Mouse (Mus musculus) erythroblast, embryonic 14.5 days (primary cell): Measurements from ENCODE around the gene Cuedc1.

Experiments
- GATA1 ChIP-seq: IDR thresholded peaks from 2 replicates; pipeline ENCODE4 v1.6.1; 2012; ENCODE audit warnings: low read length, inconsistent platforms, mixed read lengths
- TAL1 ChIP-seq: IDR thresholded peaks from 3 replicates; pipeline ENCODE4 v1.6.1; 2012; ENCODE audit warnings: low read length, inconsistent platforms, mixed read lengths

DNA sequence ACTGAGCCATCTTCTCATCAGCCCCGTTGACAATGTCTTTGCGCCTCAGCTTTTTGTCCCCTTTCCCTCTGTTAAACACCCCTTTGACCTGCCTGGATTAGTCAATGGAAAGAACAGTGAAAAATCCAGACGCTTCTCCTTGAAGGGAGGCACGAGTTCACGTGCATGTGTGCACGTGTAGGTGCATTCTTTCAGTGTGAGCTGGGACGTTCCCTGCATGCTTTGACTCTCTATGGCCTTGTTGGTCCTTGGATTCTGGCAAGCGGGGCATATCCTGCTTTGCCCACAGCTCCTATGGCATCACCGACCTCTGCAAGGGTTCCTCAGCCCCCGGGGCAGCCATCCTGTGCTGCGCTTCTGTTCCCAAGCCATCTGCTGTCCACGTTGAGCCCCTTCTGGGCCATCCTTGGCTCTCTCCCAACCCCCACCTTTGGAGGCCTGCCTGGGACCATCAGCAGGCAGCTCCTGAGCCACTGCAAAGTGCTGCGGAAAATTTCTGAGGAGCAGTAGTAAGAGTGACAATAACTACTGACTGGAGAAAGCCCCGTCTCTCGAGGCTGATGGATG lies 74.1 kb downstream of the Cuedc1 start:
- TF ChIP-seq GATA1 (no peak), TAL1 (no peak)
